Mouse (Mus musculus) left cerebral cortex, postnatal 36 days (tissue): ENCODE measurements around the gene Ocln. TPM values are rescaled to one million over a fixed set of nuclear protein-coding genes. Genes with fewer than 3 reads are reported as not detected.
"Not testable (repeated sequence)": the region's sequence is repeated elsewhere in the genome, so short reads cannot be mapped to it uniquely, and the experiment has no call there.

Source experiments
- DNase-seq, 2 experiments: peaks; one replicate each; pipeline ENCODE4 v3.0.0; 2021 to 2022; ENCODE audit warnings: low spot score in 2 of 2, mixed read lengths in 1 of 2
- intact Hi-C: fragments of 180-260 bp; cut with DNase I; formaldehyde crosslinking; loops from one replicate; pipeline ENCODE4 v1.15.1; 2025
- total RNA-seq, 2 experiments: library from RNA; stranded (reverse); gene quantifications; 2 replicates each; pipeline ENCODE4 v1.2.3; 2021

Ocln gene
- total RNA-seq, 2 experiments from 2014 or later = 8.2 to 8.5 TPM

DNA sequence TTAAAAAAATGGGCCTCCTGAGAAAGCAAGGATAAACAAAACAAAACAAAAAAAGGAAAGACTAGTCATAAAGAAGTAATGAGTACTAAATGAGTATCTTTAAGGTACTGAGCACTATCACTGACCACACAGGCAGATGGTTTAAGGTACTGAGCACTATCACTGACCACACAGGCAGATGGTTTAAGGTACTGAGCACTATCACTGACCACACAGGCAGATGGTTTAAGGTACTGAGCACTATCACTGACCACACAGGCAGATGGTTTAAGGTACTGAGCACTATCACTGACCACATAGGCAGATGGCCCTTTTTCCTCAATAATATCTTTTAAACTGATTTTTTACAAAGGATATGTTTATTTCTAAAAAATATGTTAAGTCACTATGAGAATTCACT lies 52.9 kb downstream of the Ocln start:
- intact Hi-C loops, DNase-seq: not testable (repeated sequence)

DNA sequence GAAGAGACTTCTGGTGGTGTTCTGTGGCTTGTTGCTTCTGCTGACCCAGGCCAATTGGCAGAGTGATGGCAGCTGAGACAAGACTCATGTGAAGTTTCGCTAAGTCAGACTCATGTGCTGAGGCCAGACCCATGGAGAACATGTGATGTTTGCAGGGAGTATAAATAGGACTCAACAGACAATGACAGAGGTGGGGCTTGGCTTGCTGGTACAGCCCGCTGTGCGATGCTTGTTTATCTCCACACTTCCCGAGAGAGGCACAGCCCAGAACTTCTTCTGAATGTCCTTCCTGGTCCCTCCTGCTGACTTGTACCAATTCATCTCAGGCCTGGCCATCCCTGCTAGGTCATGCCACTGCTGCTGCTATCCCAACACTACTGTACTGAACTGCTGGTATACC lies 57.2 kb downstream of the Ocln start:
- intact Hi-C loops = no loop called here
- DNase-seq = no peak

DNA sequence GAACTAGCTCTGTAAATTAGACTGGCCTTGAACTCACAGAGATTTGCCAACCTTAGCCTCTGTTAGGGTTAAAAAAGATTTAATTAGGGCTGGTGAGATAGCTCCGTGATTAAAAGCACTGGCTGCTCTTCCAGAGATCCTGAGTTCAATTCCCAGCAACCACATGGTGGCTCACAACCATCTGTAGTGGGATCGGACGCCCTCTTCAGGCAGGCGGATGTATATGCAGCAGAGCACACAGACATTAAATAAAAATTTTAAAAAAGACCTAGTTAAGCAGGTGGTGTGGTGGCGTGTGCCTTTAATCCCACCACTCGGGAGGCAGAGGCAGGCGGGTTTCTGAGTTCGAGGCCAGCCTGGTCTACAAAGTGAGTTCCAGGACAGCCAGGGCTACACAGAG lies 58.1 kb downstream of the Ocln start:
- intact Hi-C loops = loop anchor here (5.0 kb wide), 2 partner anchors 123 to 158 kb away; partner anchors contain the start of genes Ak6, Marveld2, Rad17 and Taf9
- not testable (repeated sequence) for DNase-seq

DNA sequence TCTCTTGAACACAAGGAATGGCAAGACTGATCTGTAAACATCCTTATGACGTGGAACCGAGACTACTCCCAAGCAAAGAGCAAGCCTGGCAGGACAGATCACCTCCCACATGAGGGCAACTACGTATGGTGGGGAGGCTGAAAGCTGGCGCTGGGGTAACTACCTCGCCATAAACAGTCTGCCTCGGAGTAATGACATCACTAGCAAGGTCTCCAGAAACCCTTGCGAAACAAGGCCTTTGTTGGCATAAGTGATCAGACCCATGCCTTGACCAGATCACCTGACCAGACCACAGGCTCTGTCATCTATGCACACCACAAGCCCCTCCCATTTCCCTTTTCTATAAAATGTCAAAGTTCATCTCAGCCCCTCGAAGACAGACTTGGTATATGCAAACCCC lies 59.2 kb downstream of the Ocln start:
- DNase-seq = no peak
- intact Hi-C loops = loop anchor here (5.0 kb wide), 2 partner anchors 124 to 159 kb away; partner anchors contain the start of genes Ak6, Marveld2, Rad17 and Taf9

DNA sequence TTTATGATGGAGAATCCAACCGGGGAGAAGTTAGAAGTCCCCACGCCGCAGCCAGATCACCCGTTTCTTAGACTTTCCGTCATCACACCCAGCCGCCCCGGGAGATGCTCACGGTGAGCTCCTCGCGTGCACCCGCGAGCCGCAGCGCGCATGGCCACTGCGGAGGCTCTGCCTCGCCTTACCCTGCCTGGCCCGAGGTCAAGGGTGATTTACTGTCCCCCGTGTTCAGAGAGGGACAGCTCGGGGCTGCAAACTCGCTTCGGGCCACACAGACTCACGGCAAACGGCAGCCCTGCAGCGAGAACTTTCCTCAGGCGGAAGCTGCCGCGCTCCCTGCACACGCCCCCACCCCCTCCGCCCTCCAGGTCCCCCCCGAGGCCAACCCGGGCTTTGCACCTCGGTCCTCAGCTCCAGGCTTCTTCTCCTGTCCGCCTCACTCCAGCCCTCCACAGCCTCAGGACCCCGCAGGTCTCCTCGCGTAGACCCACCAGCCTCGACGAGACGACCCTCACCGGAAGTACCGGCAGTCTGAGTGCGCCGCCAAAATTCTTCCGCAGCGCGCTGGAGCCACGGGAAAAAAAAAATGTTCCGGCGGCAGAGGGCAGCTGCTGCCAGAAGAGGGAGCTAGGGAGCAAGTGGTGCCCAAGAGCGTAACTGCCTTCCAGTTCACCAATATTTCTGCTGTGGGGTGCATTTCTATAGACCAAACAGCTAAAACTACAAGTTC lies 60.3 kb downstream of the Ocln start, which contains the start of gene Gtf2h2:
Gtf2h2 (minus strand) TSS at position 519 of the 727 bp plus-strand sequence.
- DNase-seq = peak; percentile 84 to 89
- intact Hi-C loops = loop anchor here (5.0 kb wide), 2 partner anchors 125 to 160 kb away; partner anchors contain the start of genes Ak6, Marveld2, Rad17 and Taf9

DNA sequence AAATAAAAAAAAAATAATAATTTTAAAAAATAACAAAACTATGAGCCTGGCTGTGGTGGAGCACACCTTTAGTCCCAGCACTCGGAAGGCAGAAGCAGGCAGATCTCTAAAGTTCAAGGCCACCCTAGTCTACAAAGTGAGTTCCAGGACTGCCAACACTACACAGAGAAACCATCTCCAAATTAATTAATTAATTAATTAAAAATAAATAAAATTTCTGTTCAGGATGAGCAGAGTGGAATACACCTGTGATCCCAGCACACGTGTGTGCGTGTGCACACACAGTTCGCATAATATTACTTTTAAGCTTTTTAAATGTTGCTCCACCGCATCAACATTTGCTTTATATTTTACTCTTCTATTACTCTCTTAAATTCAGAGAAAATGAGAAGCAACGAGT lies 60.9 kb downstream of the Ocln start:
- intact Hi-C loops = loop anchor here (5.0 kb wide), 2 partner anchors 126 to 161 kb away; partner anchors contain the start of genes Ak6, Marveld2, Rad17 and Taf9
- DNase-seq = no peak

DNA sequence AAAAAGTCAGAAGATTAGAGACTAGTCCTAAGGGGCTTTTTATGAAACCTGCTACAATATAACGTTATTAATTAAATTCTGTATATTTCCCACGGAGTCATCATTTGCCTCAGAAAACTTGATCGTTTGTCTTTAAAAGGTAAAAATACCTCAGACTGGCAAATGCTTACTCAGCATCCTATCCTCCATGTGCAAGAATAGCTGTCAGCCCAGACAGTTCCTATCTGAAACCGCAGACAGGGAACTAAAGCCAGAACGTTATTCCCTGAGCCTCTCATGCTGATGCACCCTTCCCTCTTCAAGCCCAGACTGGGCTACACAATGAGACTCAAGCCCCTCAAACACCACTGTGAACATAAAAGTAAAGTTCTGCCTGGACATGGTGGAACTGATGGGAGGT lies 62.1 kb downstream of the Ocln start:
- intact Hi-C loops = loop anchor here (5.0 kb wide), 2 partner anchors 127 to 162 kb away; partner anchors contain the start of genes Ak6, Marveld2, Rad17 and Taf9
- no peak for DNase-seq

DNA sequence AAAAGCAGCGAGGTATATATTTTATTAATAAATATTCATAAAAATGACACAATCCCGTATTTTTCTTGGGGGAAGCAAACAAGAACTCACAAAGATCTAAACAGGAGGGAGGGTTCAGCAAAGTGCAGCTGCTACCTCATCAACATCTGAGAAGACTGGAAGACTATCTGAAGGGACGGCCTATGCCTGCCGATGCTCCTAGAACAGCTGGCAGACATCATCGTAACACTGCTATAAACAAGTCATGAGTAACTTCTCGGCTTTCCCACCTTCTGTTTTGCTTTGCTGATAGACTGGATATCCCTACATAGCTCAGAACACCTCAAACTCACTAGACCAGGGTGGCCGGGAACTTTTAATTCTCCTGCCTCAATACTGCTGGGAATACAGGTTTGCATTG lies 68.9 kb downstream of the Ocln start:
- intact Hi-C loops = loop anchor here (10.0 kb wide), 1 partner anchor 349 kb away; no protein-coding TSS in a partner anchor
- no peak for DNase-seq

DNA sequence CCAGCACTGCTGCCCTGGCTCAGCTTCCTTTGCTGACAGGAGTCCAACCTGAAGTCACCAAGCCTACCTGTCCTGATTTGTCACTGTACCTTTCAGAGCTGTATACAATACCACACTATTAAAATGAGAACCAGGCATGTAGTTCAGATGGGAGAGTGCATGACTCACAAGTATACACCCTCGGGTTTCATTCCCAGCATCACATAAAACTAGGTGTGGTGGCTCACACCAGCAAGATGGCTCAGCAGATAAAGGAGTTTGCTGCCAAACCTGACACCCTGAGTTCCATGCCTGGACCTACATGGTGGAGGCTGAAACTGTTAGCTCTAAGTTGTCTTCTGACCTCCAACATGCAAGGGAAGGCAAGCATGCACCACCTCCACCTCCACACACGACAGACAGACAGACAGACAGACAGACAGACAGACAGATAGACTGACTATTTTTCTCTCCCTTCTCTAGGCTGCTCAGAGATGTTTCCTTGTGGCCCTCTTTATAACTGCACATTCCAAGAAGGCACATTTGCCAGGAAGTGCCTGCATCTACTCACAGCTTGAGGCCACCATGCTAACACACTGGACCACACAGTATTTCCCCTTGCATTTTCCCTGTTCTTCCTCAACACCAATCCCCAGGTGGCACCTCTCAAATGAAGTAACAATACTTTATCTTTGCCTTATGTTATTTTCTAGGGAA lies 88.8 kb downstream of the Ocln start:
- no peak for DNase-seq

DNA sequence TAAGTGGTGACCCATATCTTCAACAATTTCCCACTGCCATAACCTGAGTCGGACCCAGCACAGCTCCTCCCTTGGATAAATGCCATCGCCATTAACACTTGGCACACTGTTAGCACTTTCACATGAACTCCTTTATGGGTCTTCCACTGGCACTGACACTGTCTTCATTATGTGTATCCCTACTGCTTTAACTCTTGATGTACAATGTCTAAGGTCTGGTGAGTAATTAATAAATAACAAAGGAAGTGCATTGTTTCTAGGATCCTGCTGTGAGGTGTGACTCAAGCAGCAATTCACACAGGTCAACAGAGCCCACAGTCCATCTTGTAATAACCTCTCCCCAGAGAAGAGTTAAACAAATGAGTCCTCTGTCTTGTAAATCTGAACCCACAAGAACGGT lies 91.2 kb downstream of the Ocln start:
- intact Hi-C loops = no loop called here

More for the DNA sequence above, 88.8 kb downstream of the Ocln start:
- intact Hi-C loops = no loop called here

DNA sequence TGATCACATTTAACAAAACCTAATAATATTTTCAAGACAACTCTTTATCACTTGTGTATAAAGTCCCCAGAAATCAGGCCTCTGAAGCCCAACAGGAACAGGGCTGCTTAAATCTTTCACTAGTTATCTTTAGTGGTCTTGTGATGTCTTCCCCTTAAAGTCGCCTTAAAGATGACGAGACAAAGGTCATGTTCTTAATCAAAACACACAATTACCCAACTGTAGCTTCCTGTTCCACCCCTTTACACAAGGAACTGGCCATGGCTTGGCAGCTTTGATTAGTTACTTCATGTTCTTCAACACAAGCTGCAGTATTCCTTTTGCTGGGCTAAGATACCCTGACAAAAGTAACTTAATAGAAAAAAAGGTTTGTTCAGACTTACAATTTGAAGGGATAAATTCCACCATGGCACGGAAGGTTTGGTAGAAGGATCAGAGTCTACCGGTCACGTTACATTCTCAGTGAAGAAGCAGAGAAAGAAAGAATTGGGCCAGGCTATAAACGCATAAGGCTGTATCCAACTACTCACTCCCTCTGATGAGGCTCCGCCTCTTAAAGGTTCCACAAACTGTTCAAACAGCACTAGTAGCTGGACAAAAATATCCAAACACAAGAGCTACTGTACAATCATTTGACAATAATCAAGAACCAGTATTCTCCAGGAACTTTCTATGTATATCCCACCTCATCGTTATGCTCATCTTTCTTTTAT lies 99.9 kb downstream of the Ocln start, which contains the start of gene Naip1:
Naip1 (minus strand) TSS at position 455 of the 713 bp plus-strand sequence.
- DNase-seq, intact Hi-C loops: not testable (repeated sequence)

More for the DNA sequence above, 91.2 kb downstream of the Ocln start:
- DNase-seq = no peak

DNA sequence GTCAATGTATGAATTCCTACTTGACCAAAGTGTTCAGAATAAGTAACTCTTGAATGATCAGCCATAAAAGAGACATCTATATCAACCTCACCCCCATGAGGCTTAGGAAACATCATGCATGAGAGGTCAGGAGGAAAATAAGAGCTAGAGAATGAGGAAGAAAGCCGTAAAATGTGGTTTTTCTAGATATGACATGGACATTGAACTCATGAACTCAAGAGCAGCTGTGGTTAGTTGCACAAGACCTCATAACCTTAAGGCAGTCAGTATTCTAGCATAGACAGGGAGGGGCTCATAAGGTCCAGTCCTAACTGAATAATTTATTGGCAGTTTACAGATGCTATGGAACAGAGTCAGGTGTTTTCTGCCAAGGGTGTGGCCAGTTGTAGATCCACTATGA lies 103.0 kb downstream of the Ocln start:
- DNase-seq = no peak
- intact Hi-C loops = no loop called here

Other genes starting within 250 kb of the Ocln start
- under 1 TPM; 0.17 to 0.18 TPM for gene Naip6, start 235.0 kb downstream of the Ocln start, total RNA-seq
- under 1 TPM; 0.07 to 0.20 TPM for gene Naip1, start 99.8 kb downstream of the Ocln start, total RNA-seq
- 10 to 100 TPM; 34.0 to 43.0 TPM for gene Gtf2h2, start 60.1 kb downstream of the Ocln start, total RNA-seq
- gene Marveld2, start 64.3 kb upstream of the Ocln start, total RNA-seq = 1 to 10 TPM; 1.2 to 2.4 TPM
- gene Ak6, start 98.3 kb upstream of the Ocln start, total RNA-seq = 10 to 100 TPM; 77.2 to 87.9 TPM
- gene Rad17, start 98.3 kb upstream of the Ocln start, total RNA-seq = 10 to 100 TPM; 12.7 to 15.0 TPM
- 10 to 100 TPM; 26.8 to 35.9 TPM for gene Taf9, start 98.9 kb upstream of the Ocln start, total RNA-seq
- under 1 TPM; 0.16 to 0.17 TPM for gene Ccdc125, start 117.0 kb upstream of the Ocln start, total RNA-seq
- gene Cdk7, start 178.2 kb upstream of the Ocln start, total RNA-seq = 10 to 100 TPM; 39.2 to 42.3 TPM
- 10 to 100 TPM; 48.0 to 56.9 TPM for gene Mrps36, start 191.9 kb upstream of the Ocln start, total RNA-seq
- gene Cenph, start 223.2 kb upstream of the Ocln start, total RNA-seq = under 1 TPM; 0.63 to 0.69 TPM
- gene Ccnb1, start 233.9 kb upstream of the Ocln start, total RNA-seq = 1 to 10 TPM in 1 of 2 experiments, under 1 TPM in 1; 0.70 to 1.0 TPM